Mouse (Mus musculus): Measurements from ENCODE around the gene Nup93. TPM values are rescaled to one million over a fixed set of nuclear protein-coding genes. Genes with fewer than 3 reads are reported as not detected.
A peak's percentile ranks its signal among the peaks of the same experiment; 100 is the strongest.

Nup93 gene
- polyA plus RNA-seq, 1 experiment from 2014 or later: 142 TPM

DNA sequence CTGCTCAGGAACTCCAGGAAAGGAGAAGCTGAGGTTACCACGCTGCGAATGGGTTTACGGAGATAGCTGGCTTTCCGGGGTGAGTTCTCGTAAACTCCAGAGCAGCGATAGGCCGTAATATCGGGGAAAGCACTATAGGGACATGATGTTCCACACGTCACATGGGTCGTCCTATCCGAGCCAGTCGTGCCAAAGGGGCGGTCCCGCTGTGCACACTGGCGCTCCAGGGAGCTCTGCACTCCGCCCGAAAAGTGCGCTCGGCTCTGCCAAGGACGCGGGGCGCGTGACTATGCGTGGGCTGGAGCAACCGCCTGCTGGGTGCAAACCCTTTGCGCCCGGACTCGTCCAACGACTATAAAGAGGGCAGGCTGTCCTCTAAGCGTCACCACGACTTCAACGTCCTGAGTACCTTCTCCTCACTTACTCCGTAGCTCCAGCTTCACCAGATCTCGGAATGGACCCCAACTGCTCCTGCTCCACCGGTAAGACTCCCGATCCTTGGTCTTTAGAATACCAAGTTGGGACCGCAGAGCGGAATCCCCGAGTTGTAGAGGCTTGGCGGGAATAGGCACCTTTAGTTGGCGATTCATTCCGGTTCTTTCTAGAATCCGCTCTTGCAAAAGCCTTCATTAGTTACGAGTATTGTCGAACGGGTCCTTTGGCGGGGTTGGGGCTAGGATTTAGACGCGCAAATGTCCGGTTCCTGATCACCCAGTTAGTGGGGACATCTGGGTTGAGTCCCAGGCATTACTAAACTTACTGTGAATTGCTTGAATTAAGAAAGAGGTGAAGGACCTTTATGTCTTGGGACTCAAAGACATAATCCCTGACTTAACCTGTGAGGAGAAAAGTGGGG is 35.3 kb upstream of the Nup93 start, which contains the start of gene Mt1:
Mt1 (plus strand) TSS at position 226 of the 856 bp plus-strand sequence.
- H3K4me1 ChIP-seq: peaks cover 38% of the 10 kb centered on the region
- H3K9me3 ChIP-seq (replicated peaks): no peaks in the 10 kb centered on the region
- WGBS: under 1% methylated on average over 50 of the region's 50 CpGs
- H3K27ac ChIP-seq (replicated peaks): peak within 1 kb of the TSS; percentile 55; the same call in 1 of the 2 replicates
- H3K4me3 ChIP-seq: peak within 1 kb of the TSS; percentile 58
- peak; percentile 76 for DNase-seq (ENCODE audit: low spot score)
- peaks cover 100% of the 10 kb centered on the region for H3K27me3 ChIP-seq (ENCODE audit: low read depth, poor library complexity, severe bottlenecking)
- H3K36me3 ChIP-seq: no peaks in the 10 kb centered on the region

DNA sequence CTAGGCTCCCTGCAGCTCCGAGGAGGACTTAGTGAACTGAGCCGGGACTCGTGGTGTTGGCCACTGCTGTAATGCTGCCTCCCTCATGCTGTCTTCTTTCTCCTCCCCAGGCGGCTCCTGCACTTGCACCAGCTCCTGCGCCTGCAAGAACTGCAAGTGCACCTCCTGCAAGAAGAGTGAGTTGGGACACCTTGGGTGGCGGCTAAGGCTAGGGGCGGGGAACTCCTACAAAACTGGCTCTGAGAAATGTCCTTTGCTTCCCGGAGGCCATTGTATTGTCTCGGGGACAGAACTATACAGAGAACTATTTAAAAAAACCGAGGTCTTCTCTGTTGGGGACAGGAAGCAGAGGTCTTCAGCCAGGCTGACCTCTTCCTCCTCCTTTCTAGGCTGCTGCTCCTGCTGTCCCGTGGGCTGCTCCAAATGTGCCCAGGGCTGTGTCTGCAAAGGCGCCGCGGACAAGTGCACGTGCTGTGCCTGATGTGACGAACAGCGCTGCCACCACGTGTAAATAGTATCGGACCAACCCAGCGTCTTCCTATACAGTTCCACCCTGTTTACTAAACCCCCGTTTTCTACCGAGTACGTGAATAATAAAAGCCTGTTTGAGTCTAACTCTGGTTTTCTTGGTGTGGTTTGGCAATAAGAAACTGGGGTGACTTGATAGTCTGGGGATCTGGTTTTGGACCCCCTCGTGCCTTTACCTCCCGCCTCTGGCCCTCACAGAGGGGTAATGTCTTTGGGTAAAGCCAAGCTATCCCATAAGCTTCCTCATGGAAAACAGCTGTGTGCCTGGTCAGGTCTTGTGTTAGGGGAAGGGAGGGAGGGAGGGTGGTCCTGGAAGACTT is 34.4 kb upstream of the Nup93 start:
- Histone ChIP-seq H3K27me3 (ENCODE audit: low read depth, poor library complexity, severe bottlenecking) (peaks cover 100% of the 10 kb centered on the region), H3K27ac (replicated peaks) (peak overlapping the region; percentile 55; the same call in 1 of the 2 replicates), H3K9me3 (replicated peaks) (no peaks in the 10 kb centered on the region), H3K36me3 (no peaks in the 10 kb centered on the region), H3K4me3 (peak overlapping the region; percentile 58), H3K4me1 (peaks cover 39% of the 10 kb centered on the region)
- WGBS: 4% methylated on average over 25 of the region's 25 CpGs
- peak; percentile 55 for DNase-seq (ENCODE audit: low spot score)

DNA sequence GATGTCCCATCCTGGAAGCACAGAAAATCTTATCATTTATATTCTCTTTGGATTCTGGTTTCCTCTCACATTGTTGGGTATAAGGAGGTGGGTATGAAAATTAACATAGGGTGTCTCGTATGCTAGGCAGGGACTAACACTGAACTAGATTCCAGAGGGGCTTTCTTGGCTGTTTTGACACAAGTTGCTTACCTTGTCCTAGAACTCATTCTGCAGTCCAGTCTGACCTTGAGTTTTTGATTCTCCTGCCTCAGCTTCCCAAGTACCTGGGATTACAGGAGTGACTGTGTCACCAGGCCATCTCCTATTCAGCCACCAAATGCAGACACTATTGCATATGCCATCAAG is 33.8 kb upstream of the Nup93 start:
- no peak for DNase-seq (ENCODE audit: low spot score)
- H3K4me1 ChIP-seq: peaks cover 39% of the 10 kb centered on the region
- WGBS: 90% methylated on average over 1 of the region's 1 CpGs
- peaks cover 100% of the 10 kb centered on the region for H3K27me3 ChIP-seq (ENCODE audit: low read depth, poor library complexity, severe bottlenecking)
- no peaks in the 10 kb centered on the region for H3K9me3 ChIP-seq (replicated peaks)
- peak overlapping the region; percentile 58; the same call in 1 of the 2 replicates for H3K4me3 ChIP-seq
- H3K27ac ChIP-seq (replicated peaks): no peak overlapping the region
- no peaks in the 10 kb centered on the region for H3K36me3 ChIP-seq

DNA sequence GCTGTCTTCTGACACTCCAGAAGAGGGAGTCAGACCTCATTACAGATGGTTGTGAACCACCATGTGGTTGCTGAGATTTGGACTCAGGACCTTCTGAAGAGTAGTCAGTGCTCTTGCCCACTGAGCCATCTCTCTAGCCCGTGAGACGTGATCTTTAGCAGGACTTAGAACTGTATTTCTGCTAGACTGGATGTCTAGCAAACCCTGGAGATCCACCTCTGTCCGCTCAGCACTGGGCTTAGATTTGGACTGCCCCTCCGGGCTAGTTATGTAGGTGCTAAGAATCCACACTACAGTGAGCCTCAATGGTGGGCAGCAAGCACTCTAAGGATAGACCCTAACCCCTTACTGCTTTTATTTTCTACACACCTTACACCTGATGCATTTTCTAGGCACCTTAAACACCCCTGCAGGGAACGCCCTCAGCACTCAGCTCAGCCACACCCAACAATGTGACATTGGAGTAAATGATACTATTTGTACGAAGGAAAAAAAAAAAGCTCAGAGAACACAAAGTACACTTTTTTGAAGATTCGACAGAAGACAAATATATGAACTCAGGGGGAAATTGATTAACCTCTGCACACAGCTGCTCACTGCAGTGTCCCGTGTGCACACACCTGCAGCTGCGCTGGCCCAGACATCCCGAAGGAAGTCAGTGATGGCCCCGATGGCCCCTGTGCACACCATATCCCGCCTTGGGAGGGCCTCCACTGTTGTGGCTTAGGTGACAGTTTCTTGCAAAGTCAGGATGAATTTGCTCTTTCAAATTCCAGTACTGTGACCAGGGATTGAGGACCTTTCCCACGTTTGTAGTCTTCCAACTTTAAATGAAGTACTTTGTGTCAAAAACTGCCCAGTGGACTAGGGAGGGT is 32.1 kb upstream of the Nup93 start:
- Histone ChIP-seq H3K4me3 (peak overlapping the region; percentile 41), H3K9me3 (replicated peaks) (no peaks in the 10 kb centered on the region), H3K27ac (replicated peaks) (no peak overlapping the region), H3K27me3 (ENCODE audit: low read depth, poor library complexity, severe bottlenecking) (peaks cover 100% of the 10 kb centered on the region), H3K4me1 (peaks cover 50% of the 10 kb centered on the region), H3K36me3 (no peaks in the 10 kb centered on the region)
- no peak for DNase-seq (ENCODE audit: low spot score)
- WGBS: 69% methylated on average over 13 of the region's 13 CpGs

DNA sequence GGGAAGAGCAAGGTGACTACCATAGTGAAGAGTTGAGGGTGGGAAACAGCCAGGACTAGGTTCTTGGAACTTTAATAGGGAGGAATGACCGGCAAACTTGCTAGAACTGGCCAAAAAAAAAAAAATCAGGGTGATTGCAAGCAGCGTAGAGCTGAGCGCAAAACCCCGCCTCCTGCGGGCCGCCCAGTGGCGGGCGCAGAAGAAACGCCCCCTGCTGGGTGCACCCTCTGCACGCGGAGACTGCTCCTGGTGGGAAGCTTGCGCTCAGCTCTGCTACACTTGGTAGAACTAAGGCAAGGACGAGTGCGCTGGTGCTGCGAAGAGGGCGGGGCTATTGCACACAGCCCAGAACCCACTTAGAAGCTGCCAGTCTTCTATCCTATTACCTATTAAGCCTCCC is 31.2 kb upstream of the Nup93 start:
- H3K27me3 ChIP-seq (ENCODE audit: low read depth, poor library complexity, severe bottlenecking): peaks cover 100% of the 10 kb centered on the region
- H3K4me3 ChIP-seq: peak overlapping the region; percentile 41
- peaks cover 55% of the 10 kb centered on the region for H3K4me1 ChIP-seq
- WGBS: under 1% methylated on average over 16 of the region's 16 CpGs
- no peaks in the 10 kb centered on the region for H3K36me3 ChIP-seq
- peak; percentile 71 for DNase-seq (ENCODE audit: low spot score)
- no peaks in the 10 kb centered on the region for H3K9me3 ChIP-seq (replicated peaks)
- no peak overlapping the region for H3K27ac ChIP-seq (replicated peaks)

DNA sequence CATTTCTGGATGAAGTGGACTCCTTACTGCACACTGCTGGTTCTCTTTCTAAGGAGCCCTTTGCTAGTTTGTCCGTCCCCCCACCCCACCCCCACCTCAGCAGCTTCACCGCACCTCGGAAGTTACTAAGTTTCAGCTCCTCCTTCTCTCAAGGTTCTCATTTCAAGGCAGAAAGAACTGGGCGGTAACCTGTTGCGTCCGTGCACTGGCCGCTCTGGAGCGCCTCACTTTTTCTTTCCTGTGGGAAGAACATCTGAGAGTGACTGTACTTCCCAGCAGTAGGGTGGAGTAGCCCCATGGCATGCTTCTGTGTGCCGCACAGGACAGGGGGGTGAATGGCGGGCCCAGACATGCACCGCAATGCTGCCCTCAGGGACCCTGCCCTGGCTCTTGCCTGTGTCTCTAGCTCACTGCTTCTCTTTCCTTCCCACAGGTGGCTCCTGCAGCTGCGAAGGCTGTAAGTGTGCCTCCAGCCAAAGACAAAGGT is 30.0 kb upstream of the Nup93 start:
- Histone ChIP-seq H3K27ac (replicated peaks) (no peak overlapping the region; the same call in 1 of the 2 replicates), H3K4me1 (peaks cover 50% of the 10 kb centered on the region), H3K27me3 (ENCODE audit: low read depth, poor library complexity, severe bottlenecking) (peaks cover 99% of the 10 kb centered on the region), H3K36me3 (no peaks in the 10 kb centered on the region), H3K4me3 (no peak overlapping the region), H3K9me3 (replicated peaks) (no peaks in the 10 kb centered on the region)
- 17% methylated on average over 12 of the region's 12 CpGs for WGBS
- DNase-seq (ENCODE audit: low spot score): no peak

DNA sequence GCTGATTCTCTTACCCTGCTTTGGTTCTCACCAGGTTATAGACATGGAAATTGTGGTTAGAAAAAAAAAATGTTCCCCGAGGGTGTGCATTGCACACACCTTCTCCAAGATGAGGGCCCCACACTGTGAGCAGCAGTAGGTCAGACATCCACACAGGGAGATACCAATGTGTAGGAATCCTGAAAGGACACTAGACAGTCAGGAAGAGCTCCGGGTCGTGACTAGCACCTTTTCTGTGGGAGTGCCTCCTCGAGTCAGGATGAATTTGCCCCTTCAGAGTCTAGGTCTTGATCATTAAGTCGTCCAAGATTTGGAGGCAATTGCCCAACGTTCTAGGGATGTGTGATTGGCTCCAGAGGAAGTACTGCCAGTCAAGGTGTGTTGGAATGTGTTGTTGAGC is 28.6 kb upstream of the Nup93 start:
- no peaks in the 10 kb centered on the region for H3K9me3 ChIP-seq (replicated peaks)
- H3K4me3 ChIP-seq: no peak overlapping the region
- no peak overlapping the region for H3K27ac ChIP-seq (replicated peaks)
- DNase-seq (ENCODE audit: low spot score): no peak
- H3K36me3 ChIP-seq: no peaks in the 10 kb centered on the region
- peaks cover 44% of the 10 kb centered on the region for H3K4me1 ChIP-seq
- peaks cover 94% of the 10 kb centered on the region for H3K27me3 ChIP-seq (ENCODE audit: low read depth, poor library complexity, severe bottlenecking)
- 72% methylated on average over 6 of the region's 6 CpGs for WGBS

DNA sequence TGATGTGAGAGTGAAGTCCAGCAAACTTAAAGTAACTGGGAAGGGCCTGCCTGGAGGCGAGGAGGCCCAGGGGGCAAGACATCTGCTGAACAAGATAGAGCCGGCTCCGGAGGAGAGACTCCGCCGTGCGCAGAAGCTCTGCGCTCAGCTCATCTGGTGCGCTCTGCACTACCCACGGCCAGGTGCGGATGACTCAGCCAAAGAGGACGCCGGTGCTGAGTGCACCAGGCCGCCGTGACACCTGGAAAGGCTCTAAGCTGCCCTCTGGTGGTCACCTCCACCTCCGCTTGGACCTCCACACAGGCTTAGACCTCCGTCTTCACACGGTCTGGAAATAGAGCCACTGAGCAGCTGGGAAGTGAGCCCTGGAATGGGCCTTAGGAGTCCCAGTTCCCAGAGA is 27.8 kb upstream of the Nup93 start:
- Histone ChIP-seq H3K36me3 (no peaks in the 10 kb centered on the region), H3K4me1 (peaks cover 51% of the 10 kb centered on the region), H3K27me3 (ENCODE audit: low read depth, poor library complexity, severe bottlenecking) (peaks cover 87% of the 10 kb centered on the region), H3K9me3 (replicated peaks) (no peaks in the 10 kb centered on the region), H3K27ac (replicated peaks) (0 out of 2 replicates have a peak overlapping the region, but pooled peaks have one; percentile 43), H3K4me3 (peak overlapping the region; percentile 22; the same call in 1 of the 2 replicates)
- DNase-seq (ENCODE audit: low spot score): peak; percentile 63
- 3% methylated on average over 17 of the region's 17 CpGs for WGBS

DNA sequence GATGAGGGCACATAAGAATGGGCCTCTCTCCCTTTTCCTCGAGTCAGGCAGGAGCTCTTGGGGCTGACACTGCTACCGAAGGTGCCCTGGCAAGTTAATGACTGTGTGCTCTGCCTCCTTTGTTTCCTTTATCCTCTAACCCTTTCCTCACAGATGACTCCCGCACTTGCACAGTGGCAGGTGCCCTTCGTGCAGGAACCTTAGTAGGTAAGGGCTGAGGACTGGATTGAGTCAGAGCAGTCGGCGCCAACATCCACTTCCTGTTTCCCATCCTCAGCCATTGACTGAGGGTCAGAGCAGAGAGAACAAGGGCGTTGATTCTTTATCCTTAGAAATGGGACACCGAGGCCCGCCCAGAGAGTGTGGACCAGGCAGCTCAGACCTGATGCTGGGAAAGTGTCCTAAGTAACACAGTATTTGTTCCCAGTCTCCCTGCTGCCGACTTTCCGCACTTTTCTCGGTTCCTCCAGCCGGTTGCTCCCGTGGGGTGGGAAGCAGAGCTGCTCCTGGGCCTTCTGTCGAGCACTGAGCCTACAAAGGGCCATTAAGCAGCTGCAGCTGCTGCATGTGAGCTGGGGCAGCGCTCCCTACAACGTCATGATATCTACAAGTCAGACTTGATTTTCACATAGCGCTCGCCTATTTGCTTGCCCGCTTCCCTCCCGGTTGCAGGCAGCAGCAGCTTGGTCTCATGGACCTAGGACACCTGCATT is 26.9 kb upstream of the Nup93 start:
- Histone ChIP-seq H3K9me3 (replicated peaks) (no peaks in the 10 kb centered on the region), H3K4me3 (0 out of 2 replicates have a peak overlapping the region, but pooled peaks have one; percentile 22), H3K36me3 (no peaks in the 10 kb centered on the region), H3K4me1 (peaks cover 52% of the 10 kb centered on the region), H3K27me3 (ENCODE audit: low read depth, poor library complexity, severe bottlenecking) (peaks cover 83% of the 10 kb centered on the region), H3K27ac (replicated peaks) (peak overlapping the region; percentile 43)
- WGBS: 32% methylated on average over 21 of the region's 21 CpGs
- peak; percentile 39 for DNase-seq (ENCODE audit: low spot score)

DNA sequence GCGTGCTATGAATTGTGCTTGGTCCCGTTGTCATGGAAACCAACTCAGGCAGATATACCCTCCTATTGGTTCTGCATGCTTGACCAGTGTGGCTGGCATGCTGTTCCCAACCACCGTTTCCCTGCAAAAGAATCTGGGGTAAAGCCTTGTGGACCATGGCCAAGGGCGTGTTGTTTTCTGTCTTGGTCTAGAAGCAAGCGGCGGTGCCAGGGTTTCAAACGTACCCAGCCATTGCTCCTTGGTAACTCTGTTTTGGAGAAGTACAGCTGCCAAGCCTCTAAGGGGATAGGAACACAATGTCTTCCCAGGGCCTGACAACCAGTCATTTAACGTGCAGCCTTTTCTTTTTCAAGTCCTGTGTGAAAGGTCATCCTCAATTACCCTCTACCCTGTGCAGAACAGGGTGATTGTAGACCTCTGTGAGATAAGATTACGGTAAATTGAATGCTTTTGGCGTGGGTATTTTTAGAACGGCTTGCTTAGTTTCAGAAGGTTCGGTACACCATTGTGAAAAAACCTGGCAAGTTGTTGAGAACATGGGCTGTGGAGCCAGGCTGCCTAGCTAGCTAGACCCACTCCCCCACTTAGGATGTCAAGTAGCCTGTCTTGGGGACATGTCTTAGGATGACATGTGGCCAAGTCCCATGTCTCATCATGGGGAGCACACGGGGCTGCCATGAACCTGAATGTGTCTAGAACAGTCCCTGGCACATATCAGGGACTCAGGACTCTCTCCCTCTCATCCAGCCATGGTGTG is 24.9 kb upstream of the Nup93 start:
- Histone ChIP-seq H3K27me3 (ENCODE audit: low read depth, poor library complexity, severe bottlenecking) (peaks cover 63% of the 10 kb centered on the region), H3K36me3 (no peaks in the 10 kb centered on the region), H3K9me3 (replicated peaks) (no peaks in the 10 kb centered on the region), H3K4me3 (no peak overlapping the region), H3K27ac (replicated peaks) (no peak overlapping the region), H3K4me1 (peaks cover 34% of the 10 kb centered on the region)
- no peak for DNase-seq (ENCODE audit: low spot score)
- 78% methylated on average over 13 of the region's 13 CpGs for WGBS

DNA sequence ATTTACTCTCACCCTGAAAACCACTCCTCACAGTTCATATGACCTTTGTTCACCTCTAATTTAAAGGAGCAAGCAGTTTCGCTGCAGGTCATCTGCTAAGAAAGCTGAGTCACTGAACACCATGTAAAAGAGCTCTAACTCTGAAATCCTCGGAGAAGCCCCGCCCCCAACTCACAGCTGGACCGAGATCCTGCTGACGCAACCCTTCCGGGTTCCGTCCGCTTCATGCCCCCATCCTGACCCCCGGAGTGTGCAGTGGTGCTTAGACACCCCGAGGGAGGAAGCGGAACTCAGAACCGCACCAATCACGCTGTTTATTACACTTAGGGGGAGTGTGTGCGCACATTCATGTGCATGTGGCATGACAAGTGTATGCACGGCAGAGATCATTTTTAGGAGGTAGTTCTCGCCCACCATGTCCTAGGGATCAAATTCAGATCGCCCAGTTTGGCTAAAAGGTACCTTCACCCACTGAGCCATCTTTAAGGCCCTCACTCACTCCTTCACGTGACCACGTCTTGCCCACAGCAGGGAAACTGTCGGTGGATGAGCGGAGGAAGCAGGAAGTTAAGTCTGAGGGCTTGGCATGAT is 23.2 kb upstream of the Nup93 start:
- H3K27me3 ChIP-seq (ENCODE audit: low read depth, poor library complexity, severe bottlenecking): peaks cover 45% of the 10 kb centered on the region
- H3K4me3 ChIP-seq: peak overlapping the region; percentile 48
- H3K9me3 ChIP-seq (replicated peaks): no peaks in the 10 kb centered on the region
- peak overlapping the region; percentile 57; the same call in 1 of the 2 replicates for H3K27ac ChIP-seq (replicated peaks)
- H3K36me3 ChIP-seq: no peaks in the 10 kb centered on the region
- WGBS: 29% methylated on average over 21 of the region's 21 CpGs
- DNase-seq (ENCODE audit: low spot score): peak; percentile 42
- peaks cover 32% of the 10 kb centered on the region for H3K4me1 ChIP-seq

All from midbrain, embryonic 10.5 days (tissue).